Mouse (Mus musculus) liver, postnatal 0 days (tissue): ENCODE results near the gene Trim58. TPM values are rescaled to one million over a fixed set of nuclear protein-coding genes. Genes with fewer than 3 reads are reported as not detected.

ENCODE experiments used
- ATAC-seq: fragments of 200-750 bp; cut with Nextera tagmentation; 2 replicates; pipeline ENCODE4 v1.8.0; 2017; ENCODE audit warnings: mild to moderate bottlenecking, moderate library complexity
- DNase-seq: peaks from one replicate; pipeline ENCODE4 v3.0.0-alpha.2; 2016
- H3K27ac ChIP-seq: fragments of 300-500 bp; sonication (generic); 2 replicates; pipeline ENCODE4 v1.5.1; 2014; ENCODE audit warnings: antibody characterized with exemption, moderate library complexity, mild to moderate bottlenecking, low read depth
- H3K27me3 ChIP-seq: fragments of 300-500 bp; sonication (generic); 2 replicates; pipeline ENCODE4 v1.6.1; 2014; ENCODE audit warnings: low read length, control low read depth, mixed read lengths; ENCODE audit not compliant: insufficient read depth
- H3K36me3 ChIP-seq: fragments of 300-500 bp; sonication (generic); replicated peaks from 2 replicates; pipeline ENCODE4 v1.6.1; 2014; ENCODE audit warnings: mild to moderate bottlenecking, control low read depth, low read length, moderate library complexity, mixed read lengths; ENCODE audit not compliant: insufficient read depth
- H3K4me1 ChIP-seq: fragments of 300-500 bp; sonication (generic); 2 replicates; pipeline ENCODE4 v1.6.1; 2014; ENCODE audit warnings: antibody characterized with exemption, mild to moderate bottlenecking, control low read depth; ENCODE audit not compliant: insufficient read depth
- H3K4me2 ChIP-seq: fragments of 300-500 bp; sonication (generic); 2 replicates; pipeline ENCODE4 v1.6.1; 2014; ENCODE audit warnings: low read depth, mild to moderate bottlenecking, low read length, moderate library complexity, mixed read lengths
- H3K4me3 ChIP-seq: fragments of 300-500 bp; sonication (generic); 2 replicates; pipeline ENCODE4 v1.5.1; 2014; ENCODE audit warnings: low read depth, low read length
- H3K9ac ChIP-seq: fragments of 300-500 bp; sonication (generic); replicated peaks from 2 replicates; pipeline ENCODE4 v1.6.1; 2014; ENCODE audit warnings: mild to moderate bottlenecking, moderate library complexity
- H3K9me3 ChIP-seq: fragments of 300-500 bp; sonication (generic); 2 replicates; pipeline ENCODE4 v1.6.1; 2016; ENCODE audit warnings: mild to moderate bottlenecking, control low read depth, low read length, mixed read lengths
- CTCF ChIP-seq: sonication (generic); IDR thresholded peaks from 2 replicates; pipeline ENCODE4 v1.5.1; 2016; ENCODE audit warnings: antibody characterized with exemption, low read depth
- EP300 ChIP-seq: IDR thresholded peaks from 2 replicates; pipeline ENCODE4 v1.6.1; 2016; ENCODE audit warnings: antibody characterized with exemption, low read depth, mild to moderate bottlenecking
- WGBS: fragments of 180-500 bp; shearing (Covaris S2); extraction: QIAGEN DNeasy Blood & Tissue Kit; methylation state at CpG from one replicate; pipeline ENCODE4 v1.1.7; 2014; ENCODE audit not compliant: insufficient replicate concordance; 5-methylcytosine and 5-hydroxymethylcytosine counted together
- polyA plus RNA-seq: library from polyadenylated mRNA; unstranded; fragments of >200 nt; fragmentation: Nextera tagmentation; extraction: Ambion mirVana; gene quantifications from 2 replicates; pipeline ENCODE4 v1.2.1, GENCODE M21; 2015

The Trim58 gene
- polyA plus RNA-seq, 1 experiment from 2014 or later = 5.9 TPM

GRCm38 (mm10) chr11:58618369-58618768 is 21.9 kb upstream of the Trim58 start:
- no peaks in the 10 kb centered on the region for H3K36me3 ChIP-seq
- no peak for ATAC-seq
- 65% methylated on average over 3 of the region's 3 CpGs for WGBS
- DNase-seq = no peak
- no peak overlapping the region for H3K9ac ChIP-seq
- H3K4me1 ChIP-seq = peaks cover 9% of the 10 kb centered on the region; the same call in 1 of the 2 replicates
- no peak overlapping the region for H3K4me3 ChIP-seq
- H3K9me3 ChIP-seq = no peaks in the 10 kb centered on the region
- H3K4me2 ChIP-seq = no peak overlapping the region
- TF ChIP-seq CTCF (no peak), EP300 (no peak)
- H3K27ac ChIP-seq = no peak overlapping the region
- no peaks in the 10 kb centered on the region for H3K27me3 ChIP-seq

GRCm38 (mm10) chr11:58618793-58619192 is 21.5 kb upstream of the Trim58 start:
- Histone ChIP-seq H3K4me3 (no peak overlapping the region), H3K27ac (no peak overlapping the region), H3K4me1 (peaks cover 9% of the 10 kb centered on the region; the same call in 1 of the 2 replicates), H3K27me3 (no peaks in the 10 kb centered on the region), H3K4me2 (no peak overlapping the region), H3K36me3 (no peaks in the 10 kb centered on the region), H3K9ac (no peak overlapping the region), H3K9me3 (no peaks in the 10 kb centered on the region)
- ATAC-seq = no peak
- DNase-seq = no peak
- no peak for TF ChIP-seq CTCF
- no peak for TF ChIP-seq EP300
- WGBS = 75% methylated on average over 6 of the region's 6 CpGs

- no peak overlapping the region for H3K4me2 ChIP-seq
- DNase-seq = no peak
- no peaks in the 10 kb centered on the region for H3K4me1 ChIP-seq
- H3K4me3 ChIP-seq = no peak overlapping the region
- H3K9me3 ChIP-seq = no peaks in the 10 kb centered on the region
- 42% methylated on average over 4 of the region's 4 CpGs for WGBS
- TF ChIP-seq EP300 (no peak), CTCF (no peak)
- no peak for ATAC-seq
- H3K27ac ChIP-seq = no peak overlapping the region
- H3K27me3 ChIP-seq = no peaks in the 10 kb centered on the region
- H3K36me3 ChIP-seq = no peaks in the 10 kb centered on the region
- no peak overlapping the region for H3K9ac ChIP-seq
Measured at GRCm38 (mm10) chr11:58626146-58626545, 14.1 kb upstream of the Trim58 start.

- no peak within 1 kb of the TSS for H3K4me3 ChIP-seq
- H3K9ac ChIP-seq = no peak within 1 kb of the TSS
- H3K36me3 ChIP-seq = no peaks in the 10 kb centered on the region
- TF ChIP-seq CTCF (no peak), EP300 (no peak)
- H3K4me1 ChIP-seq = no peaks in the 10 kb centered on the region
- no peak within 1 kb of the TSS for H3K4me2 ChIP-seq
- DNase-seq = no peak
- no peak within 1 kb of the TSS for H3K27ac ChIP-seq
- ATAC-seq = no peak
- no peaks in the 10 kb centered on the region for H3K27me3 ChIP-seq
- WGBS = 64% methylated on average over 5 of the region's 5 CpGs
- no peaks in the 10 kb centered on the region for H3K9me3 ChIP-seq
Measured at GRCm38 (mm10) chr11:58630401-58630800, 9.9 kb upstream of the Trim58 start, which contains the start of gene Olfr323. TSS of gene Olfr323 (minus strand) at chr11:58630501.

- Histone ChIP-seq H3K4me2 (no peak overlapping the region), H3K27me3 (peaks cover 4% of the 10 kb centered on the region; the same call in 1 of the 2 replicates), H3K9ac (no peak overlapping the region), H3K4me3 (no peak overlapping the region), H3K9me3 (no peaks in the 10 kb centered on the region), H3K36me3 (no peaks in the 10 kb centered on the region), H3K4me1 (no peaks in the 10 kb centered on the region; the same call in 1 of the 2 replicates), H3K27ac (no peak overlapping the region)
- 61% methylated on average over 4 of the region's 4 CpGs for WGBS
- ATAC-seq (no peak), DNase-seq (no peak)
- TF ChIP-seq EP300 (no peak), CTCF (no peak)
Measured at GRCm38 (mm10) chr11:58634878-58635277, 5.4 kb upstream of the Trim58 start.

GRCm38 (mm10) chr11:58636376-58636977 is 3.8 kb upstream of the Trim58 start:
- no peak overlapping the region for H3K4me3 ChIP-seq
- peaks cover 9% of the 10 kb centered on the region for H3K27me3 ChIP-seq
- H3K9me3 ChIP-seq = no peaks in the 10 kb centered on the region
- 8% methylated on average over 3 of the region's 4 CpGs for WGBS
- TF ChIP-seq CTCF (peak; percentile 95), EP300 (no peak)
- DNase-seq = peak; percentile 77
- 0 out of 2 replicates have a peak overlapping the region, but pooled peaks have one; percentile 3 for H3K4me2 ChIP-seq
- no peak overlapping the region for H3K27ac ChIP-seq
- H3K4me1 ChIP-seq = no peaks in the 10 kb centered on the region; the same call in 1 of the 2 replicates
- H3K9ac ChIP-seq = no peak overlapping the region
- 0 out of 2 replicates have a peak, but pooled peaks have one; percentile 17 for ATAC-seq
- no peaks in the 10 kb centered on the region for H3K36me3 ChIP-seq
